Mouse (Mus musculus) frontal cortex, adult (tissue): ENCODE results near the gene Gimap4.

Experiments used
- ATAC-seq: cut with Nextera tagmentation; 2 replicates; pipeline ENCODE4 v1.9.2; 2017; ENCODE audit warnings: mild to moderate bottlenecking, moderate library complexity, mixed read lengths; ENCODE audit not compliant: low TSS enrichment

The Gimap4 gene

GRCm38 (mm10) chr6:48700251-48701075, 16.1 kb downstream of the Gimap4 start:
- no peak for ATAC-seq

GRCm38 (mm10) chr6:48702146-48702545, 17.8 kb downstream of the Gimap4 start:
- no peak for ATAC-seq

DNA sequence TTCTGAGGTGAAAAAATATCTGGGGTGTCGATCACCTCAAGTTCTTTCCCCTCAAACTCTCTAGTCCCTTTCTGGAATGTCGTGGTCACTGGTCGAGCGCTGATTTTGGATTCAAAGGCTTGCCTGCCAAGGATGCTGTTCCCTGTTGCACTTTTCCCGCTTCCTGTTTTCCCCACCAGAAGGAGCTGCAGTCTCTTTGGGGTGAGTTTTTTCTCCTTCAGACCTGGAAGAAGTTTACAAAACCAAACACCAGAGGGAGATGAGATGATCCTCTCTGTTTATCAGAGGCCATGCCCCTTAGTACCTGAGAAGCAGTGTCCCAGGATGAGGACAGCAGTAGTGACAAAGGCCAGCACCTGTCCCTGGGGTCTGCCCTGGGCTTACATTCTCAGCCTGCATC, 18.3 kb downstream of the Gimap4 start:
- ATAC-seq: no peak

GRCm38 (mm10) chr6:48704146-48704545, 19.8 kb downstream of the Gimap4 start:
- ATAC-seq: no peak

GRCm38 (mm10) chr6:48706130-48706529, 21.8 kb downstream of the Gimap4 start:
- ATAC-seq: no peak

DNA sequence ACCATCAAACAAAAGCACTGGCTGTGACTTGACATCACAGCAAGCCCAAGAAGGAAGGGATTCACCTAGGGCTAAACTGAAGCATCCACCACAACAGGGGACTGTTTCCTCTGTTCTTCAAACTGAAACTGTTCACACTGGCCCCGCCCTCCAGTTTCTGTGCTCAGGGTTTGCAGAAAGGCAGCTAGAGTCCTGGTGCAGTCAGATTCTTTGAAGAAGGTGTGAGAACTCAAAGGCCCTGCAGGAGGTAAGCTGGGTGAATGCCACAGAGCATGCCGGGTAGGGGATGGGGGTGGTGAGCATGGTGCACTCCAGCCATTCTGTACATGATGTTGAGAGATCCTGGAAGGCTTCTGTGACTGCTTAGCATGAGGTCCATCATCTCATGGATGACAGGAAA, 34.1 kb downstream of the Gimap4 start, which contains the start of the genes Gm28053 and Gimap7:
Gene Gm28053 (plus strand): TSS at position 153 of the 400 bp plus-strand sequence.
Gene Gimap7 (plus strand): TSS at position 167 of the 400 bp plus-strand sequence.
- no peak for ATAC-seq

DNA sequence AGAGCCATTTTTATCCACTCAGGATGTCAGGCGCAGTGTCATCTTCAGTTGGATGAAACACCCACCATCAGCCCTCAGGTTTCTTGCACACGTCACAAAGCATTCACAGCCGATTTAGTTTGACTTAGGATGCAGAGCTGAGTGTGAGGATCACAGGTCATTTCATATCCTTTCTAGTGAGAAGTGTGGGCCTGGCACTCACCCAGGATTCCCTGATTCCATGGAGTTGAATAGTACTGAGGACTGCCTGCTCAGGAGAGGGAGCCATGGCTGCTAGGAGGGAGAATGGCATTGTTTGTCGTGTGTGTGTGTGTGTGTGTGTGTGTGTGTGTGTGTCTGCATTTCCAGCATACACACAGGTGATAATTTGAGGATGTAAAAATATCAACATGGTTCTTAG, 36.0 kb downstream of the Gimap4 start:
- no peak for ATAC-seq

DNA sequence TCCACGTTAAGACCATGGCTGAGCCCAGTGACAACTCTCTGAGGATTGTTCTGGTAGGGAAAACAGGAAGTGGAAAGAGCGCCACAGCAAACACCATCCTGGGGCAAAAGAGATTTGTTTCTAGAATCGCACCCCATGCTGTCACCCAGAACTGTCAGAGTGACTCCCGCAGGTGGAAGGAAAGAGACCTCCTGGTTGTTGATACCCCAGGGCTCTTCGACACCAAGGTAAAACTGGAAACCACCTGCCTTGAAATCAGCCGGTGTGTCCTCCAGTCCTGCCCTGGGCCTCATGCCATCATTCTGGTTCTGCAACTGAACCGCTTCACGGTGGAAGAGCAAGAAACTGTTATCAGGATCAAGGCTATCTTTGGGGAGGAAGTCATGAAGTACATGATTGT, 39.1 kb downstream of the Gimap4 start:
- ATAC-seq: no peak

DNA sequence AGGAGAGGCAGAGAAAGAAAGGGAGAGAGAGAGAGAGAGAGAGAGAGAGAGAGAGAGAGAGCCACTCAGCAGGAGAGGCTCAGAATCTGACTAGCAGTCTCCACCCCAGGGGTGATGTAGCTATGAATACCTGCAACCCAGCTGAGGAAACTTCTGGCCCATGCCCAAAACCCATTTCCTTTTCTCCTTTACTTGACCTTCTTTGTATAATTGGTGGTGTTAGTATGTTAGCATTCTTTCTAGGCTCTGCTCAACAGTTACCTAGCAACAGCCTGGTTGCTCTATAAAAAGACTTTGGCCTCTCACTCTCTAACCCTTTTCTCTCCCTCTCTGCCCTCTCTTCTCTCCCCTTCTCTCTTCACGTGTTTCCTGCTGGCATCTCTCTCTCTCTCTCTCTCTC, 41.1 kb downstream of the Gimap4 start:
- ATAC-seq: no peak; the same call in 1 of the 2 replicates

GRCm38 (mm10) chr6:48727761-48728160, 43.4 kb downstream of the Gimap4 start:
- no peak for ATAC-seq

DNA sequence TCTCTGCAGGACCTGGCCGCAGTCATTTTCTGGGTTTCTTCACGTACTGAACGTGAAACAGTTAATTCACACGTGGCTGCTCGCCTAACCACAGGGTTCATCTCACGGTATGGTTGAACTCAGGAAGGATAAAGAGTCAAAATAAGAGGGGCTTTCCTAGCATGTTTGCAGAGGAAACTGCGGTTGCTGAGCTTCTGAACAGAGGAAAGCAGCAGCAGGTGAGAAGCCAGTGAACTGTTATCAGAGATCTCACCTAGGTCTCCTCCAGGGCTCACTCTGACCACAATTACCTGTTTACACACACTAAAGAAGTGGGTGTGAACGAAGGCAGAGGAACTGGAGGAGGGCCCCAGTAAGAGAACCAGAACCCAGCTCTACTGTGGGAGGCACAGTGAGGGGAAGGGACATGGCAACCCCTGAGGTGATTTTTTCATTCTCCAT, 48.5 kb downstream of the Gimap4 start:
- no peak for ATAC-seq

- no peak for ATAC-seq
Observed at GRCm38 (mm10) chr6:48733660-48734059, 49.3 kb downstream of the Gimap4 start.

- no peak for ATAC-seq
Observed at GRCm38 (mm10) chr6:48737053-48737452, 52.7 kb downstream of the Gimap4 start.

DNA sequence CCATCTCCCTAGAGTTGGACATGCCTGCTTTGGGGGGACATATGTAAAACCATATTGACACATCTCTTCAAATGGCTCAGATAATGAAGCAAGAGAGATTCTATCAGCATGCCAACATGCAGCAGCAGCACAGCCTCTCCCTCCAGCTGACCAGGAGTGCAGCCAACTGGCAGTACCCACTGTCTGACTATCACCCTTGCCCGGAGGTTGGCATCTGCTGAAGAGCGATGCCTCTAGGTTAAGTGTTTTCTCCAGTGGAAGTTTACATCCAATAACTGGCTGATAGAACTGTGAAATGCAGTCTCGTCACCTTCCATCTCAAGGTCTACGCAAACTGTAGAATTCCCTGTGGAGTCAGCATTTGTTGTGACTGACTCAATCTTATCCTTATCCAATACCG, 53.3 kb downstream of the Gimap4 start:
- ATAC-seq: no peak

DNA sequence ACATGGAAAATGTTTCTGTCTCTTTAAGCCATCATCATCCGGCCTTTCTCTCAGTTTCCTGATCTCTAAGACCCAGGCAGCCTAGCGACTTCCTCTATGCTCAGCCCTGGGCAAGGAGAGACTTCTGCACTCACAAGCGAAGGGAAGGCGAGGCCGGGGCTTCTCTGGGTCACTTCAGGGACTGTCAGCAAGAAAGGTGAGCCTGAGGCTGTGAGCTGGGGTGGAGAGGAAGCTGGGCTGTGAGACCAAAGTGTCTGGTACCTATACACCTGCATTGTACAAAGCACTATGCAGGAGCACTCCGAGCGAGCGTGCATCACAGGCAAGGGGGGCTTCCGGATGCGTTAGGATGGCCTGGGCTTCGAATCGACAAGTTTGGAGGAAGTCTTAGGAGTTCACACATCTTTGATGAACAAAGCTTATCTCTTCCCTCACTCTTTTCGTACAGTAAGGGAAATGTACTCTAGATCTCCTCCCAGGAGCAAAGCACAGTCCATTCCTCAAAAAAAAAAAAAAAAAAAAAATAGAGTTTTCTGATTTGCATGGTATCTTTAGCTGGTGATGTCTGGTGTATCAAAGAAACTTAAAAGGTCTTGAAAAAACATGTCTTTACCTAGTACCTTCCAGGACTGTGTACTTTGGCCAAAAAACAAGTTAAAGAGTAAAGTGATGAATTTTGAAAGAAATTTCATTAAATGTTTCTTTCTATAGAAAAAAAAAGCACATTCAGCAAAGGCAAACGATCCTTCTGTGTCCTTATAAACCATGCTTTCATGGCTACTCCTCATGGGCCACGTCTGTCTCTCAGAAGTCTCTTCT, 54.8 kb downstream of the Gimap4 start, which contains the start of gene Gimap1:
Gene Gimap1 (plus strand): TSS at position 94 of the 819 bp plus-strand sequence.
- no peak for ATAC-seq

DNA sequence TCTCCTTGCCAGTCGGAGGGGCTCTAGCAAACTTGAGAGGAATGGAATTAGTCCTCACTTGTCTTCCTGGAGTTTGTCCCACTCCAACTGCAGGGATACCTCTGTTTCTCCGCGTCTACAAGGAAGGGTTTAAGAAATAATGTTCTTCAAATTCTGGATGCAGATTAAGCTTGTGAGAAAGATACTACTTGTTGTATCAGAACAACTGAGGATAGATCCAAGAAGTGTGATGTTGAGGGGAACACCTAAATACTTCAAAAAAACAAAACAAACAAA, 55.4 kb downstream of the Gimap4 start:
- ATAC-seq: no peak

GRCm38 (mm10) chr6:48740501-48741169, 56.3 kb downstream of the Gimap4 start:
- no peak for ATAC-seq

DNA sequence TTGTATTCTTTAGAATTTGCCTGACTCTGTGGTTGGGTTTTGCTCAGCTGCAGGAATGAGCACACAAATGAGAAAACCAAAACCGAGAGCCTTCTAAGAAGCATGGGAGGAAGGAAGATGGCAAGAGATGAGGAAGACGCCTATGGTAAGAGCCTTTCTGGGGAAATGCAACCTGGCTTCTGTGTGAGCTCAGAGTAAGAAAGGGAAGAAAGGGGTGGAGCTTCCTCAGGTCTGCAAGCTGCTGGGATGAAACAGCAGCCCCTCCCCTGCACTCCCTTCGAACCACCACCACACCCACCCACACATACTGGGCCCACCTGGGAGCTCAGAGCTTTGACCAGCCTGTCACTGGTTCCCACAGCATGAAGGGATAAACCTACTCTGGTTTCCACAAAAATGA, 56.9 kb downstream of the Gimap4 start:
- ATAC-seq: no peak
